Mouse (Mus musculus) limb, embryonic 10.5 days (tissue): ENCODE measurements at regions not wholly inside any gene's neighbourhood (a gene's known extent, or its start where the extent isn't known, plus 50 kb on each side); places are given as distances from the start of the nearest gene placed in this dataset.

Experiments used
- DNase-seq: peaks from one replicate; pipeline ENCODE4 v3.0.0-alpha.2; 2017; ENCODE audit warnings: low spot score
- H3K27ac ChIP-seq: fragments of 300-500 bp; sonication (generic); 2 replicates; pipeline ENCODE4 v1.5.1; 2016; ENCODE audit warnings: mild to moderate bottlenecking
- H3K27me3 ChIP-seq: fragments of 300-500 bp; sonication (generic); 2 replicates; pipeline ENCODE4 v1.6.1; 2016; ENCODE audit warnings: low read depth, mild to moderate bottlenecking; ENCODE audit not compliant: poor library complexity, severe bottlenecking
- H3K36me3 ChIP-seq: fragments of 300-500 bp; sonication (generic); 2 replicates; pipeline ENCODE4 v1.6.1; 2016; ENCODE audit warnings: mild to moderate bottlenecking, moderate library complexity
- H3K4me1 ChIP-seq: fragments of 300-500 bp; sonication (generic); 2 replicates; pipeline ENCODE4 v1.6.1; 2016
- H3K4me3 ChIP-seq: fragments of 300-500 bp; sonication (generic); 2 replicates; pipeline ENCODE4 v1.5.1; 2016; ENCODE audit warnings: mild to moderate bottlenecking, moderate library complexity
- H3K9me3 ChIP-seq: fragments of 300-500 bp; sonication (generic); replicated peaks from 2 replicates; pipeline ENCODE4 v1.6.1; 2016; ENCODE audit warnings: mild to moderate bottlenecking
- WGBS: fragments of 180-500 bp; shearing (Covaris S2); methylation state at CpG from one replicate; pipeline ENCODE4 v1.1.7; 2016; 5-methylcytosine and 5-hydroxymethylcytosine counted together

DNA sequence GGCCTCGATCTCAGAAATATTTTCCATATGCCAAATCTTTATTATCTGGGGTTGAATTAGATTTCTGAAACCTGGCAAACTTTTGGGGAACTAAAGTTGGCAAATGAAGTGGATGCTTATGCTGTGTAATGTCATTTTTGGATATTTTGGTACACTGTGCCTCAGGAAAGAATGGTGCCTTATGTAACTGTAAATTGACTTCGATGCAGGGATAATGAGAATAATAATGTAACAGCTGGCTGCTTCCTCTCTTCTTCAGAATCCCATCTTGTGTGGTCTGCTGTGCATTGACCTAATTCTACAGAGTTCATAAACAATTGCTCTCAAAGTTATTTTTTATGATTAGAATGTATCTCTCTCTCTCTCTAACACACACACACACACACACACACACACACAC, 545.6 kb downstream of the Tfap2b start:
- WGBS = 90% methylated on average over 2 of the region's 2 CpGs
- no peaks in the 10 kb centered on the region for H3K4me1 ChIP-seq
- H3K27ac ChIP-seq = no peak overlapping the region
- no peak for DNase-seq
- no peaks in the 10 kb centered on the region for H3K36me3 ChIP-seq
- H3K27me3 ChIP-seq = no peaks in the 10 kb centered on the region
- no peak overlapping the region for H3K4me3 ChIP-seq
- no peaks in the 10 kb centered on the region for H3K9me3 ChIP-seq

DNA sequence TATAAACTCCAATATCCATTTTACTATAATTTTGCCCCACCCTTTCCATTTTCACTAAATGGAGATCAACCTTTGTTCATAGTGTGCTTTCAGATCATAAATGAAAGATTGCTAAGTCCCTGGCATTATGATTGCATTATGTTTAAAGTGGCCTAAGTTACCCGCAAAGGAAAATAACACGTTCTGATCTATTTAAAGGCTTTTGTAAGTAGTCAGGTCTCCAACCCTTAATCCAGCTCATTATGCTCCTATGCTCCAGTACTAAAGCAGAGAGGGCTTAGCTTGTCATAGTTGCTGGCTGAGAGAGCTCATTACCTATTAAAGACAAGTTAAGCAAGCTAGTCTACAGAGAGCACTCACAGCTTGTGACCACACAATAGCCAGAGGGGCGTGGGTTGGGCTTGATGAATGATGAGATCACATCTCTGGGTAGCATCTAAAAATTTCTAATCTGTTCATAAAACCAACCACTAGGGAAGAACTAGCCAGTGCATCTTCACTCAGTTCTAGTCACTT, 549.3 kb downstream of the Tfap2b start:
- Histone ChIP-seq H3K36me3 (no peaks in the 10 kb centered on the region), H3K27me3 (no peaks in the 10 kb centered on the region), H3K4me1 (no peaks in the 10 kb centered on the region), H3K9me3 (no peaks in the 10 kb centered on the region), H3K4me3 (no peak overlapping the region), H3K27ac (no peak overlapping the region)
- 88% methylated on average over 3 of the region's 3 CpGs for WGBS
- no peak for DNase-seq

DNA sequence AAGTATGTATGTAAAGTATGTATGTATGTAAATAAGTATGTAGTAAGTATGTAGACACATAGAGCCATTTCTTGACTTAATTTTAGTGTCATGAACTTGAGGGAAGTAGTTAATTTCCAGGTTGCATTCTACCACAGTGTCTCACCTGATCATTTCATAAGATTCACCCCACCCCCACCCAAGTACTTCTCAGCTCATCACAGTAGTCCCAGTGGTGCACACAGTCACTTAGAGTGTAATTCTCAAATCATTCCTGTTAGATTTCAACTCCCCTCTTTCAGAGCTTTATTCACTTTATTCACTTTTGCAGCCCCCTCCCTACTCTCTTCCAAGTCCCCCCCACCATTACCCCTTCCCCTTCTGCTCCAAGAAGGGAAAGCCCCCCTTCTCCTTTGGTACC, 558.2 kb downstream of the Tfap2b start:
- H3K4me3 ChIP-seq = no peak overlapping the region
- no peak overlapping the region for H3K27ac ChIP-seq
- H3K36me3 ChIP-seq = no peaks in the 10 kb centered on the region
- H3K9me3 ChIP-seq = no peaks in the 10 kb centered on the region
- no peaks in the 10 kb centered on the region; the same call in 1 of the 2 replicates for H3K4me1 ChIP-seq
- no peak for DNase-seq
- H3K27me3 ChIP-seq = no peaks in the 10 kb centered on the region

DNA sequence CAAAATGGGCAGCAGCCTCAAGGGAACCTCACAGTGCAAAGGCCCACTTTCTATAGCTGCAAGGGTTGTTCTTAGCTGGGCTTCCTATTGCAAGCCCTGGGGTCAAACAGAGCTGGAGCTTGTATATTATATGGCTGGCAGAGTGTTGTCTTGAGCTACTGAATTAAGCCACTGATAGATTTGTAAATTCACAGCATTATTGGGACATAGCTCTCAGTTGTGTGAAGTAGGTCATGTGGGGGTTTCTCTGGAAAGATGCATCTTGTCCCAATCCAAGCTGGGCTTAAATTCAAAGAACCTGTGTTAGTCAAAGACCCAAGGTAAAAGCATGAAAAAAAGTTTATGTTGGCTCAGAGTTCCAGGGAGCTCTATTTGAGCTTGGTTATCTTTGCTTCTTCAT, 563.6 kb downstream of the Tfap2b start:
- Histone ChIP-seq H3K4me1 (no peaks in the 10 kb centered on the region; the same call in 1 of the 2 replicates), H3K9me3 (no peaks in the 10 kb centered on the region), H3K36me3 (no peaks in the 10 kb centered on the region), H3K27me3 (no peaks in the 10 kb centered on the region), H3K4me3 (no peak overlapping the region), H3K27ac (no peak overlapping the region)
- no peak for DNase-seq

DNA sequence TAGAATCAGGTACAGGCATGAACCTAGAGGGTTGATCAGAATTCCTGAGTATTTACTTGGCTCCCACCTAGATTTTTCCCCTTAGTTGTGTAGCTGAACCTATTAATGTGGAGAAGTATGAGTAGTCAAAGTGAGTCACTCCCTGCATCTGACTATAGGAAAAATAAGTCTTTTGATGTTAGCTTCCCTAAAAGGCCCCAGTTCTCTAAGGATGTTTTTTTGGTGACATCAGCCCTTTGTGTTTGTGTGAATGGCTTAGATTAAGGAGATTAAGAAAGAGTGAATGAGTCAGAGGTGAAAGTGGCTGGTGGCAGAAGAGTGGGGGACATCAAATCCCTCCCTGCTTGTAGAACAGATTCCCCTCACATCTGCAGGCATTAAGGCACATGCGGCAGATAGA, 565.8 kb downstream of the Tfap2b start:
- no peak overlapping the region for H3K4me3 ChIP-seq
- H3K27ac ChIP-seq = no peak overlapping the region
- H3K9me3 ChIP-seq = no peaks in the 10 kb centered on the region
- WGBS = 72% methylated on average over 1 of the region's 1 CpGs
- H3K4me1 ChIP-seq = no peaks in the 10 kb centered on the region
- no peak for DNase-seq
- H3K27me3 ChIP-seq = no peaks in the 10 kb centered on the region
- no peaks in the 10 kb centered on the region for H3K36me3 ChIP-seq

DNA sequence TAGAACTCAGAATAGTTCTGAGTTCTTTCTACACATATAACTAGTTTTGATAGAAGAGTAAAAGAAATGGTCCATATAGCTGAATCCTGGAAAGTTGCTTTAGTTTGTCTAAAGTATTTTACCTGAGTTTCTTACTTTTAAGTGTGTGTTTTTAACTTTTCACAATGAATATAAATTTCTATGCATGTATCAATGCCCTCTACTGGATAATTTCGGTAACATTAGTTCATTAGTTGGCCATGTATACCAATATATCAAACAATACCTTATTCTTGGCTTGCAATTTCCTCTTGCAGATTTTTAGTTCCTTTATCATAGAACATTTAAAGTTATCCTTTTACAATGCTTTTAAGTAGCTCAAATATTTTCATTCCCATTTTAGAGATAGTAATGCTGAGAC, 568.8 kb downstream of the Tfap2b start:
- Histone ChIP-seq H3K4me3 (no peak overlapping the region), H3K9me3 (no peaks in the 10 kb centered on the region), H3K27me3 (no peaks in the 10 kb centered on the region), H3K36me3 (no peaks in the 10 kb centered on the region), H3K4me1 (no peaks in the 10 kb centered on the region), H3K27ac (no peak overlapping the region)
- WGBS = 81% methylated on average over 1 of the region's 1 CpGs
- no peak for DNase-seq

DNA sequence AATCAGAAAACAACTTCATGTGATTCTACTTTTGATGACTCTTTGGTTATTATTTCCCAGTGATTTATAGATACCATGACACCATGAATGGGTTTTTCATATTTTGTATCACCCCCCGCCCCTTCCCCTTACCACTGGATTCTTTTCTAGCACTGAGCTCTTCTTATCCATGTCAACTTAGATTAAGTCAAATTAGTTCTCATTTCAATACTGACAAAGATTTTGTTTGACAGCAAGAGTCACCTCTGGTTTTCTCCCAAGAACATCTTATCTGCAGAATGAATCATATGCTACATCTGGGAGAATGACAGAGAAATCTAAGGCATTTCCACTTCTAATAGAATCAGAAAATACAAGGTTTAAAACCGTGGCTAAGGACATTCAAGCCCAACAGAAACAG, 578.3 kb downstream of the Tfap2b start:
- WGBS = 84% methylated on average over 2 of the region's 2 CpGs
- H3K9me3 ChIP-seq = no peaks in the 10 kb centered on the region

DNA sequence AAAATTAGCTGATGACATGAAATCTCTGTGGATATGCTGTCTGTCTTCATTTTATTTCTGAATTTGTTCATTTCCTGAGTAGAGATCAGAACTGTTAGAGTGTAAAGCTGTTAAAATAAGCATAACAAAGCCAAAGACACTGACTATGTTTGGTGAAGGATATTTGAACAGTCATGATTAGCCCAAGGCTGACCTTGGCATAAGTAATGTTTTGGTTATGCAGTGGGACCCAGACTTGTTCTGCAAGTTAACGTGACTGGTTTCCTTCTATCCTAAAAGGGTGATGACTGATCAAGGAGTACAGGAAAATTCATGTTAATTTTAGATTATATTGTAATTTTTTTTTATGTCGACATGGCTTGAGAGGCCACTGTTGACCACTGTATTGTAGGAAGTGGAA, 585.4 kb downstream of the Tfap2b start:
- 74% methylated on average over 2 of the region's 2 CpGs for WGBS
- H3K36me3 ChIP-seq = no peaks in the 10 kb centered on the region
- no peak for DNase-seq
- no peaks in the 10 kb centered on the region for H3K4me1 ChIP-seq
- no peak overlapping the region for H3K4me3 ChIP-seq
- no peak overlapping the region for H3K27ac ChIP-seq
- no peaks in the 10 kb centered on the region for H3K9me3 ChIP-seq
- H3K27me3 ChIP-seq = no peaks in the 10 kb centered on the region

More for the DNA sequence above, 578.3 kb downstream of the Tfap2b start:
- Histone ChIP-seq H3K4me3 (no peak overlapping the region), H3K36me3 (no peaks in the 10 kb centered on the region), H3K27ac (no peak overlapping the region), H3K27me3 (no peaks in the 10 kb centered on the region), H3K4me1 (no peaks in the 10 kb centered on the region)
- DNase-seq = no peak

DNA sequence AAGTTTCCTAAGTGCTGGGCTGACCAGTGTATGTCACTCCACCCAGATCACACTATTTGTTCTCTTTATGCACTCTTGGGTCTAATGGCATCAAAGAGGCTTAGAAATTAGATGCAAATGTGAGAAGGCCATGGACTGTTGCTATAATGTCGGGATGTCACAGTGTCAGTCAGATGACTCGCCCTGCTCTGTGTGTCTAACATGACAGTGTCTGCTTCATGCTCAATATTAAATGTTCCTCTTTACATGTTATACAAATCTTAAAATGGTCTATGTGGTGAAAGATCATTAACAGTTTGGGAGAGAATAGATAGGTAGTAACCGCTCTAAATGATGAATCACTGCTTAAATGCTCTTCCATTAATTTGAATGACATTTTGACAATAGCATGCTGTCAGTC, 617.2 kb downstream of the Tfap2b start:
- H3K4me1 ChIP-seq = no peaks in the 10 kb centered on the region
- H3K36me3 ChIP-seq = no peaks in the 10 kb centered on the region
- H3K27ac ChIP-seq = no peak overlapping the region
- H3K4me3 ChIP-seq = no peak overlapping the region
- H3K27me3 ChIP-seq = no peaks in the 10 kb centered on the region
- no peak for DNase-seq
- H3K9me3 ChIP-seq = no peaks in the 10 kb centered on the region
- WGBS = 86% methylated on average over 3 of the region's 3 CpGs

DNA sequence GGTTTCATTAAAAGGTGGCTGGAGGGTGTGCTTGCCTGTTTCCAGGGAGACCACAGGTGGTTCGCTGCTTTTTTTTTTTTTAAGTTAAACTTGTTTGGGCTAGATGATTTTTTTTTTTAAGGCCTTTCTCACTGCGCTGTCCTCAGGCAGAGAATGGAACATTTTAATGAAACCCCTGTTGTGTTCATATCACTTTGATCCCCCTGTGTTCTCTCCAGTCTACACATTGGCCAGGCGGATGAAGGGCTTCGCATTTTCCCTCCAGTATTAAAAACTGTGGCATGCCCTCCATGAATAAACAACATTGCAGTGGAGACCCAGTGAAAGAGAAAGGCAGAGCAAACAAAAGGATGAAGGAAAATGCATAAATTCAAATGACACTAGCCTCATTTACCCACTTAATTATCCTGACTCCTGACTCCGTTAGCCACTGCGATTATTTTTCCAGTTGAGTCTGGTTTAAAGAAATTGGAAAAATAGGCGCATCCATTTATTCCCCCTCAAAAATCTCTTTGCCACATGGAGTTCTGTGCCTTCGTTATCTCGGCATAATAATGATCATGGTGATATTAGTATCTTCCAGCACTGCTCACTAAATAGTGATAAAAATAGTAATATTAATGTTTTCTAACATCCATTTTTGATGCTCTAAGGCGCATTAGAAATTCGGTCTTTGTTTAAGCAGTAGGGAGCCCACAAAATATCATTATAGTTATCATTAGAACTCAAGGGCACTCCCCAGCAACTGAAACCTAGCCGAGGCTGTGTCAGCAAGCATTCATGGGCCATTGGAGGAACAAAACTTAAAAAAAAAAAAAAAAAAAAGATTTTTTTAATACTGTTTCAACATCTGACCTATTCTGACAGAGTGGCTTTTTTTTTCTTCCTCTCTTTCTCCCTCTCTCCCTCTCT, 618.0 kb downstream of the Tfap2b start:
- DNase-seq = no peak
- H3K27me3 ChIP-seq = no peaks in the 10 kb centered on the region
- H3K27ac ChIP-seq = no peak overlapping the region
- no peaks in the 10 kb centered on the region for H3K4me1 ChIP-seq
- no peak overlapping the region for H3K4me3 ChIP-seq
- WGBS = 80% methylated on average over 12 of the region's 12 CpGs
- H3K36me3 ChIP-seq = no peaks in the 10 kb centered on the region
- no peaks in the 10 kb centered on the region for H3K9me3 ChIP-seq

DNA sequence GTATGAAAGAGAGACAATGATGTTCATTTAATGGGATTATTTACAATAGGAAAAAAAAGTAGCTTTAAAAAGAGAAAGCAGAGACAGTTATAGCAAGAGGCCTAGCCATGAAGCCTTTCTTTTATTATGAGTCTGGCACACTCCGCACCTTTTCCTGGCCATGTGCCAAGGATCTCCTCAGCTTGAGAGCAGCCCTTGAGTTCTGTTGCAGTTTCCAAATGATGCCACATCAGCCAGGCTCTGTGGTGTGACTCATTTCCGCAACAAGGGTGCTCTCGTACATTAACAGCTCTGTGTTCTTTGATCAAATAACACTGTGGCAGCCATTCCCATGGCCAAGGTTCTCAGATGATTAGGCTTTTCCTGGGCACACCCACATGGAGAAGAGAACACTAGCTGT, 641.2 kb downstream of the Tfap2b start:
- Histone ChIP-seq H3K9me3 (no peaks in the 10 kb centered on the region), H3K27ac (no peak overlapping the region), H3K27me3 (no peaks in the 10 kb centered on the region), H3K36me3 (no peaks in the 10 kb centered on the region), H3K4me1 (no peaks in the 10 kb centered on the region), H3K4me3 (no peak overlapping the region)
- DNase-seq = no peak
- WGBS = 88% methylated on average over 3 of the region's 3 CpGs

DNA sequence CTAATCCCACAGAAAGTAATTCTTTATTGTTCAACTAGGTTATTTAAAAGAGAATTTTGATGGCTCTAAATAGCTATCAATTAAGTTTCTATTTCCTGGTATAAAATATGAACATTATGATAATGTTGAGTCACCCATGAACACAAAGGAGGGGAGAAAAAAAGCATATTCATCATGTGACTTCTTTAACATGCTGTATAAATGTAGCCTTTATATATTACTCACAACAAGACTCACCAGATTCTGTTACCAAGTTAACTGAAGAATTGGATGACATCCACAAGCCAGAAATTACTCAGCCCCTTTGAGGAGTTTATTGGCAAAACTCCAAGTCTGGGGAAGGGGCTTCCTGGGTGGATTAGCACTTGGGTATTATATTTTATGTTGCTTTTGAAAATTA, 648.5 kb downstream of the Tfap2b start:
- H3K27me3 ChIP-seq = no peaks in the 10 kb centered on the region
- no peaks in the 10 kb centered on the region for H3K36me3 ChIP-seq
- no peak for DNase-seq
- no peak overlapping the region for H3K4me3 ChIP-seq
- H3K9me3 ChIP-seq = no peaks in the 10 kb centered on the region
- H3K4me1 ChIP-seq = no peaks in the 10 kb centered on the region
- H3K27ac ChIP-seq = no peak overlapping the region

DNA sequence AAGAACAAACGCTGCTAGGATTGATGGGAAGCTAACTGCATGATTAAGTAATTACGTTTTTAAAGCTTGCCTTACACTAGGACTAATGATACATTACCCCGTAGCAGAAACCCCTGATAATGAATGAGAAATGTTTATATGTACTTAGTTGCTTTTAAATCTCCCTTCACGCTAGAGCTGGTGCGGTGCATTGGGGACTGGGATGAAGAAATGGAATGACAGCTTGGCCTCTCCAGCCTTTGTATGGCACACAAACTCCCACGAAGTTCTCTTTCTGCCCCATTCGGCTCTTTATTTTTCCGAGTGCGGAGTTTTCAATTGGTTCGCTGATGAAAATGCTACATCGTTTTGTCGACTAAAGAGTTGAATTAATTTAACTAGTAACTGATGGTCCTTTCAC, 659.8 kb downstream of the Tfap2b start:
- no peak overlapping the region for H3K27ac ChIP-seq
- H3K36me3 ChIP-seq = no peaks in the 10 kb centered on the region
- no peaks in the 10 kb centered on the region for H3K4me1 ChIP-seq
- no peak overlapping the region for H3K4me3 ChIP-seq
- H3K27me3 ChIP-seq = no peaks in the 10 kb centered on the region
- H3K9me3 ChIP-seq = no peaks in the 10 kb centered on the region
- WGBS = 86% methylated on average over 12 of the region's 12 CpGs
- no peak for DNase-seq

DNA sequence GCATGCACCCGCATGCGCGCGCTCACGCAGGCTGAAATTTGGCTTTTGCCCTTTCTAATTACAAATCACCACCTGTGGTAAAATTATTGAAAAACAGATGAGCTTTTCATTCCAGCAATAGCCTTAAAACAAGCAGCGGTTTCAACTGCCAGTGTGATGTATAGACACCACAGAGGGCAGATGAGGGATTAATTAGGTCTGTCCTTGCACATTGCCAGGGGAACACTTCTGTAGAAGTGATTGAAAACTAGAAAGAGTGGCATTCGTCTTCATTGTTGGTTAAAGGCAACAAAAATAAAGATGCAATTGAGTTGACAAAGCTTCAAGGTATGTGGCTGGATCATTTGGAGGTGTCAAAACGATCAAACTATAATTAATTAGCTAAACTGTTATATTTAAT, 672.5 kb downstream of the Tfap2b start:
- no peaks in the 10 kb centered on the region for H3K9me3 ChIP-seq
- H3K27ac ChIP-seq = no peak overlapping the region
- no peaks in the 10 kb centered on the region for H3K4me1 ChIP-seq
- no peaks in the 10 kb centered on the region for H3K36me3 ChIP-seq
- no peaks in the 10 kb centered on the region for H3K27me3 ChIP-seq
- peak; percentile 31 for DNase-seq
- 57% methylated on average over 8 of the region's 8 CpGs for WGBS
- H3K4me3 ChIP-seq = no peak overlapping the region
